Mouse (Mus musculus): ENCODE measurements around the gene Krtap6-1. TPM values are rescaled to one million over a fixed set of nuclear protein-coding genes. Genes with fewer than 3 reads are reported as not detected.
"Not testable (repeated sequence)": the region's sequence is repeated elsewhere in the genome, so short reads cannot be mapped to it uniquely, and the experiment has no call there.

Krtap6-1 gene
- not detected in 2 replicates for polyA plus RNA-seq (2012; rRNA removed)

GRCm38 (mm10) chr16:89031399-89031798 lies at the start of gene Krtap6-1:
Krtap6-1 (plus strand) TSS chr16:89031699.
- DNase-seq; H3K4me1 ChIP-seq (ENCODE audit: control insufficient read depth, insufficient read depth, low read length); H3K4me3 ChIP-seq (replicated peaks; ENCODE audit: extremely low read depth, low read depth, low read length): not testable (repeated sequence)
- 86% methylated on average over 3 of the region's 3 CpGs for WGBS

GRCm38 (mm10) chr16:89010659-89011058 lies 20.8 kb upstream of the Krtap6-1 start, which contains the start of gene Krtap22-2:
Krtap22-2 (minus strand) TSS chr16:89010759.
- H3K4me1 ChIP-seq (ENCODE audit: control insufficient read depth, insufficient read depth, low read length), result no peaks in the 10 kb centered on the region
- WGBS, result 73% methylated on average over 5 of the region's 5 CpGs
- no peak within 1 kb of the TSS for H3K4me3 ChIP-seq (replicated peaks; ENCODE audit: extremely low read depth, low read depth, low read length)
- DNase-seq, result no peak
- TF ChIP-seq CTCF (IDR thresholded peaks at IDR 0.05; ENCODE audit: insufficient read depth, low read length) (no peak), POLR2A (IDR thresholded peaks at IDR 0.05; ENCODE audit: borderline replicate concordance, extremely low read depth, low read depth, low read length) (no peak)

- no peak for DNase-seq
- no peaks in the 10 kb centered on the region for H3K4me1 ChIP-seq (ENCODE audit: control insufficient read depth, insufficient read depth, low read length)
- TF ChIP-seq CTCF (IDR thresholded peaks at IDR 0.05; ENCODE audit: insufficient read depth, low read length) (no peak), POLR2A (IDR thresholded peaks at IDR 0.05; ENCODE audit: borderline replicate concordance, extremely low read depth, low read depth, low read length) (no peak)
- WGBS, result 96% methylated on average over 3 of the region's 3 CpGs
- no peak overlapping the region for H3K4me3 ChIP-seq (replicated peaks; ENCODE audit: extremely low read depth, low read depth, low read length)
These were observed 17.5 kb upstream of the Krtap6-1 start for GRCm38 (mm10) chr16:89013973-89014372.

GRCm38 (mm10) chr16:89014984-89015383 lies 16.5 kb upstream of the Krtap6-1 start, which contains the start of gene Gm10229:
Gm10229 (plus strand) TSS chr16:89015284.
- DNase-seq, result not testable (repeated sequence)
- WGBS, result 86% methylated on average over 3 of the region's 3 CpGs

DNA sequence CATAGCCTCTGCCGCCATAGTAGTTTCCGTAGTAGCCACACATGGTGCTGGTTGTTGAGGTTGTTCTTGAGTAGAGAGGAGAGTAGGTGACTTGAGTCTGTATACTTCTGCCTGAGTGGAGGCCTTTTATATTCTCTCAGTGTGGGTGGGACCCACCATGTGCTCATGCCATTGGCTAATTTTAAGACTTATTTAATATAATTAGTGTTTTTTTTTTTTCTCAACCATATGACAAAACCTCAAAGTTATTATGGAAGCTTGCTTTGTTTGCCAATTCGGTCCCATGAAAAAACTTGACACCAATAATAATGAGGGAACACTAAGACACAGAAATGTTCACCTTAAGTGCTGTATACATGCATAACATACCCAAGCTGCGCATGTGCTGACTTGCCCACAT lies 9.9 kb downstream of the Krtap6-1 start, which contains the start of gene Gm10228:
Gm10228 (minus strand) TSS at position 101 of the 400 bp plus-strand sequence.
- 77% methylated on average over 2 of the region's 4 CpGs for WGBS
- H3K4me3 ChIP-seq (replicated peaks; ENCODE audit: extremely low read depth, low read depth, low read length); H3K4me1 ChIP-seq (ENCODE audit: control insufficient read depth, insufficient read depth, low read length); DNase-seq: not testable (repeated sequence)

More at GRCm38 (mm10) chr16:89014984-89015383, 16.5 kb upstream of the Krtap6-1 start, which contains the start of gene Gm10229:
- not testable (repeated sequence) for H3K4me3 ChIP-seq (replicated peaks; ENCODE audit: extremely low read depth, low read depth, low read length); H3K4me1 ChIP-seq (ENCODE audit: control insufficient read depth, insufficient read depth, low read length)

DNA sequence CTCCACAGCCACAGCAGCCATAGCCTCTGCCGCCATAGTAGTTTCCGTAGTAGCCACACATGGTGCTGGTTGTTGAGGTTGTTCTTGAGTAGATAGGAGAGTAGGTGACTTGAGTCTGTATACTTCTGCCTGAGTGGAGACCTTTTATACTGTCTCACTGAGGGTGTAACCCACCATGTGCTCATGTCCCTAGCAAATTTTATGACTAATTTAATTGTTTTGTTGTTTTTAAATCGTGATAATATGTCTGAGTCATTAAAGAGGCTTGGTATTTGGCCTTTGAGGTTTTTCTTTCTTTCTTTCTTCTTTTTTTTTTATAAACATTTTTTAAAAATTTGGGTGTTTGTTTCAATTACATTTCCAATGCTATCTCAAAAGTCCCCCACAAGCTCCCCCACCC lies 16.3 kb downstream of the Krtap6-1 start, which contains the start of gene Krtap6-5:
Krtap6-5 (minus strand) TSS at position 101 of the 400 bp plus-strand sequence.
- Histone ChIP-seq H3K4me3 (replicated peaks; ENCODE audit: extremely low read depth, low read depth, low read length) (no peak within 1 kb of the TSS), H3K4me1 (ENCODE audit: control insufficient read depth, insufficient read depth, low read length) (no peaks in the 10 kb centered on the region)
- DNase-seq, result no peak
- no peak for TF ChIP-seq CTCF (IDR thresholded peaks at IDR 0.05; ENCODE audit: insufficient read depth, low read length)
- no peak for TF ChIP-seq POLR2A (IDR thresholded peaks at IDR 0.05; ENCODE audit: borderline replicate concordance, extremely low read depth, low read depth, low read length)
- 75% methylated on average over 3 of the region's 3 CpGs for WGBS

- not testable (repeated sequence) for H3K4me1 ChIP-seq (ENCODE audit: control insufficient read depth, insufficient read depth, low read length); H3K4me3 ChIP-seq (replicated peaks; ENCODE audit: extremely low read depth, low read depth, low read length); DNase-seq
- WGBS, result no CpG with 5 or more reads among the region's 2 CpGs
These were observed 32.4 kb downstream of the Krtap6-1 start, which contains the start of gene 1110025L11Rik for GRCm38 (mm10) chr16:89063902-89064301. 1110025L11Rik (minus strand) TSS chr16:89064002.

- 56% methylated on average over 2 of the region's 2 CpGs for WGBS
- H3K4me3 ChIP-seq (replicated peaks; ENCODE audit: extremely low read depth, low read depth, low read length); H3K4me1 ChIP-seq (ENCODE audit: control insufficient read depth, insufficient read depth, low read length); DNase-seq: not testable (repeated sequence)
These were observed 39.5 kb downstream of the Krtap6-1 start for GRCm38 (mm10) chr16:89071041-89071440.

Other genes starting within 250 kb of the Krtap6-1 start
- not detected in 2 replicates for gene Gm20741, start 219.5 kb upstream of the Krtap6-1 start, polyA plus RNA-seq (2012; rRNA removed)
- gene Krtap15, start 211.5 kb upstream of the Krtap6-1 start, polyA plus RNA-seq (2012; rRNA removed), result not detected in 2 replicates
- not detected in 2 replicates for gene Krtap14, start 205.6 kb upstream of the Krtap6-1 start, polyA plus RNA-seq (2012; rRNA removed)
- not detected in 2 replicates for gene Krtap19-1, start 162.3 kb upstream of the Krtap6-1 start, polyA plus RNA-seq (2012; rRNA removed)
- gene Krtap19-2, start 157.4 kb upstream of the Krtap6-1 start, polyA plus RNA-seq (2012; rRNA removed), result not detected in 2 replicates
- gene Krtap19-3, start 153.7 kb upstream of the Krtap6-1 start, polyA plus RNA-seq (2012; rRNA removed), result not detected in 2 replicates
- not detected in 2 replicates for gene Krtap19-4, start 146.6 kb upstream of the Krtap6-1 start, polyA plus RNA-seq (2012; rRNA removed)
- gene Krtap19-5, start 135.2 kb upstream of the Krtap6-1 start, polyA plus RNA-seq (2012; rRNA removed), result not detected in 2 replicates
- gene Krtap19-9b, start 99.4 kb upstream of the Krtap6-1 start, polyA plus RNA-seq (2012; rRNA removed), result not detected in 2 replicates
- not detected in 2 replicates for gene Krtap16-3, start 68.8 kb upstream of the Krtap6-1 start, polyA plus RNA-seq (2012; rRNA removed)
- not detected in 2 replicates for gene Krtap22-2, start 20.9 kb upstream of the Krtap6-1 start, polyA plus RNA-seq (2012; rRNA removed)
- not detected in 2 replicates for gene Gm10229, start 16.4 kb upstream of the Krtap6-1 start, polyA plus RNA-seq (2012; rRNA removed)
- not detected in 2 replicates for gene Gm10228, start 9.8 kb downstream of the Krtap6-1 start, polyA plus RNA-seq (2012; rRNA removed)
- not detected in 2 replicates for gene Krtap6-5, start 16.2 kb downstream of the Krtap6-1 start, polyA plus RNA-seq (2012; rRNA removed)
- gene 1110025L11Rik, start 32.3 kb downstream of the Krtap6-1 start, polyA plus RNA-seq (2012; rRNA removed), result not detected in 2 replicates
- not detected in 2 replicates for gene Krtap6-3, start 52.3 kb downstream of the Krtap6-1 start, polyA plus RNA-seq (2012; rRNA removed)
- gene Gm6358, start 109.2 kb downstream of the Krtap6-1 start, polyA plus RNA-seq (2012; rRNA removed), result not detected in 2 replicates
- not detected in 2 replicates for gene Gm10061, start 119.4 kb downstream of the Krtap6-1 start, polyA plus RNA-seq (2012; rRNA removed)
- gene Gm9789, start 126.3 kb downstream of the Krtap6-1 start, polyA plus RNA-seq (2012; rRNA removed), result not detected in 2 replicates
- gene Gm7735, start 137.8 kb downstream of the Krtap6-1 start, polyA plus RNA-seq (2012; rRNA removed), result not detected in 2 replicates
- not detected in 2 replicates for gene 1110057P08Rik, start 143.0 kb downstream of the Krtap6-1 start, polyA plus RNA-seq (2012; rRNA removed)
- gene Krtap20-2, start 174.2 kb downstream of the Krtap6-1 start, polyA plus RNA-seq (2012; rRNA removed), result not detected in 2 replicates